Mouse (Mus musculus) common myeloid progenitor, adult 5-6 weeks (primary cell): ENCODE measurements at regions not wholly inside any gene's neighbourhood (a gene's known extent, or its start where the extent isn't known, plus 50 kb on each side); places are given as distances from the start of the nearest gene placed in this dataset.

Experiments used
- ATAC-seq: replicated peaks from 2 replicates; pipeline ENCODE4 v1.8.0; 2016; ENCODE audit warnings: low read depth, mild to moderate bottlenecking, moderate TSS enrichment, inconsistent platforms; ENCODE audit not compliant: poor library complexity, severe bottlenecking

GRCm38 (mm10) chr4:50762759-50763158 is 453.7 kb upstream of the Cylc2 start:
- no peak; the same call in 1 of the 2 replicates for ATAC-seq

- ATAC-seq = peak; percentile 60
Measured at GRCm38 (mm10) chr4:50763914-50764313, 452.6 kb upstream of the Cylc2 start.

DNA sequence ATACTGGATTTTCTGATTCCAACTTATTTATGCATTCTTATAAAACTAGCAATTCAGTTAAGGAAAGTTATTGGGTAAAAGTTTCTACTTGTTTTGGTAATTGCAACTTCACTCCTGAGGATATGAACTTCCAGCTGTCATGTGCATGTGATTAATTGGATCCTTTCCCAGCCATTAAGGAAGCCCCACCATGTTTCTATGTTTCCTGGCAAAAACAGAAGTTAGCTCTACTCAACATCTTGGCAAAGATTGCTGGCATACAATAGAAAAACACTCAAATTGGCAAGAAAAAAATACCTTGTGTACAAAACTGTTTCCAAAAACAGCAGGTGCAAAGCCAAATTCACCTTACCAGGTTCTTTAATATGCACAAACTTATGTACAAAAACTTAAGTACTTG is 444.0 kb upstream of the Cylc2 start:
- peak; percentile 65; the same call in 1 of the 2 replicates for ATAC-seq
